Mouse (Mus musculus) adrenal gland, adult 18-20 months (tissue): Measurements from ENCODE around the gene Sptbn4. TPM values are rescaled to one million over a fixed set of nuclear protein-coding genes. Genes with fewer than 3 reads are reported as not detected.

Experiments
- total RNA-seq, 2 experiments: library from RNA; stranded (reverse); gene quantifications; 1 replicate in 1 of 2; 2 replicates in 1 of 2; pipeline ENCODE4 v1.2.3; 2021

Sptbn4 gene
- total RNA-seq, 2 experiments from 2014 or later, result 2.9 to 3.1 TPM

Other genes starting within 250 kb of the Sptbn4 start
- 10 to 100 TPM; 14.5 to 17.9 TPM for gene Itpkc, start 219.0 kb downstream of the Sptbn4 start, total RNA-seq
- 10 to 100 TPM; 38.2 to 68.0 TPM for gene Coq8b, start 214.7 kb downstream of the Sptbn4 start, total RNA-seq
- gene Numbl, start 189.3 kb downstream of the Sptbn4 start, total RNA-seq, result 1 to 10 TPM; 6.8 to 7.7 TPM
- gene Ltbp4, start 110.0 kb downstream of the Sptbn4 start, total RNA-seq, result 10 to 100 TPM; 88.5 to 90.6 TPM
- 10 to 100 TPM; 18.3 to 19.4 TPM for gene Shkbp1, start 91.7 kb downstream of the Sptbn4 start, total RNA-seq
- gene Gm20479, start 90.3 kb downstream of the Sptbn4 start, total RNA-seq, result 1 to 10 TPM in 1 of 2 experiments, not detected in 1; 1.7 TPM
- 10 to 100 TPM; 40.1 to 56.1 TPM for gene Blvrb, start 292 bp upstream of the Sptbn4 start, total RNA-seq
- 10 to 100 TPM; 10.6 to 11.5 TPM for gene Sertad3, start 26.1 kb upstream of the Sptbn4 start, total RNA-seq
- 10 to 100 TPM; 17.3 to 23.7 TPM for gene Sertad1, start 39.2 kb upstream of the Sptbn4 start, total RNA-seq
- 1 to 10 TPM; 2.6 to 3.0 TPM for gene Prx, start 51.6 kb upstream of the Sptbn4 start, total RNA-seq
- under 1 TPM; 0.26 to 0.40 TPM for gene Hipk4, start 75.6 kb upstream of the Sptbn4 start, total RNA-seq
- gene Pld3, start 105.5 kb upstream of the Sptbn4 start, total RNA-seq, result 100 to 1,000 TPM; 123 to 147 TPM
- 10 to 100 TPM; 13.5 to 18.9 TPM for gene 2310022A10Rik, start 105.5 kb upstream of the Sptbn4 start, total RNA-seq
- 100 to 1,000 TPM; 209 to 250 TPM for gene Akt2, start 143.9 kb upstream of the Sptbn4 start, total RNA-seq
- gene Ttc9b, start 206.2 kb upstream of the Sptbn4 start, total RNA-seq, result not detected
- 10 to 100 TPM; 30.3 to 33.4 TPM for gene Map3k10, start 226.9 kb upstream of the Sptbn4 start, total RNA-seq
- gene Zfp607b, start 241.7 kb upstream of the Sptbn4 start, total RNA-seq, result 1 to 10 TPM; 1.2 to 2.0 TPM